Mouse (Mus musculus): ENCODE results near the gene Ptger1. TPM values are rescaled to one million over a fixed set of nuclear protein-coding genes. Genes with fewer than 3 reads are reported as not detected.

Gene Ptger1
- polyA plus RNA-seq, 1 experiment from 2014 or later: 0.27 TPM

- no peaks in the 10 kb centered on the region for H3K9me3 ChIP-seq (replicated peaks; ENCODE audit: control insufficient read depth, low read length)
- H3K4me2 ChIP-seq (ENCODE audit: low read depth, low read length): no peak overlapping the region
- no peak overlapping the region for H3K27ac ChIP-seq (replicated peaks; ENCODE audit: low read depth, low read length)
- 71% methylated on average over 16 of the region's 16 CpGs for whole genome bisulfite sequencing
- ATAC-seq (replicated peaks; ENCODE audit: insufficient number of reproducible peaks, low FRiP score, low TSS enrichment, low read depth): no peak
- H3K27me3 ChIP-seq (ENCODE audit: control insufficient read depth, insufficient read depth, low read length): peaks cover 6% of the 10 kb centered on the region
- no peak overlapping the region for H3K4me3 ChIP-seq (ENCODE audit: low read depth, low read length)
- H3K4me1 ChIP-seq (ENCODE audit: control insufficient read depth, insufficient read depth, low read length): peaks cover 14% of the 10 kb centered on the region
- no peak for DNase-seq (ENCODE audit: low spot score)
- H3K36me3 ChIP-seq (replicated peaks; ENCODE audit: control insufficient read depth, insufficient read depth, low read depth, low read length): no peaks in the 10 kb centered on the region; the same call in none of the 2 replicates
- no peak overlapping the region for H3K9ac ChIP-seq (replicated peaks; ENCODE audit: low read length)
Measured at GRCm38 (mm10) chr8:83669013-83669412, 2.5 kb downstream of the Ptger1 start.

- no peak overlapping the region for H3K4me3 ChIP-seq (ENCODE audit: low read depth, low read length)
- ATAC-seq (replicated peaks; ENCODE audit: insufficient number of reproducible peaks, low FRiP score, low TSS enrichment, low read depth) (no peak), DNase-seq (ENCODE audit: low spot score) (no peak)
- H3K4me1 ChIP-seq (ENCODE audit: control insufficient read depth, insufficient read depth, low read length): peaks cover 2% of the 10 kb centered on the region; the same call in 1 of the 2 replicates
- peaks cover 1% of the 10 kb centered on the region for H3K27me3 ChIP-seq (ENCODE audit: control insufficient read depth, insufficient read depth, low read length)
- no peaks in the 10 kb centered on the region; the same call in none of the 2 replicates for H3K36me3 ChIP-seq (replicated peaks; ENCODE audit: control insufficient read depth, insufficient read depth, low read depth, low read length)
- H3K4me2 ChIP-seq (ENCODE audit: low read depth, low read length): no peak overlapping the region
- no peak overlapping the region for H3K27ac ChIP-seq (replicated peaks; ENCODE audit: low read depth, low read length)
- 47% methylated on average over 5 of the region's 5 CpGs for WGBS
- no peak overlapping the region for H3K9ac ChIP-seq (replicated peaks; ENCODE audit: low read length)
- H3K9me3 ChIP-seq (replicated peaks; ENCODE audit: control insufficient read depth, low read length): no peaks in the 10 kb centered on the region
Measured at GRCm38 (mm10) chr8:83672936-83673335, 6.5 kb downstream of the Ptger1 start.

GRCm38 (mm10) chr8:83674497-83674896 lies 8.0 kb downstream of the Ptger1 start:
- H3K27me3 ChIP-seq (ENCODE audit: control insufficient read depth, insufficient read depth, low read length): no peaks in the 10 kb centered on the region
- no peaks in the 10 kb centered on the region for H3K9me3 ChIP-seq (replicated peaks; ENCODE audit: control insufficient read depth, low read length)
- peaks cover 4% of the 10 kb centered on the region for H3K36me3 ChIP-seq (replicated peaks; ENCODE audit: control insufficient read depth, insufficient read depth, low read depth, low read length)
- H3K4me1 ChIP-seq (ENCODE audit: control insufficient read depth, insufficient read depth, low read length): no peaks in the 10 kb centered on the region
- no peak overlapping the region for H3K4me2 ChIP-seq (ENCODE audit: low read depth, low read length)
- H3K4me3 ChIP-seq (ENCODE audit: low read depth, low read length): no peak overlapping the region
- no peak for DNase-seq (ENCODE audit: low spot score)
- no peak overlapping the region for H3K27ac ChIP-seq (replicated peaks; ENCODE audit: low read depth, low read length)
- no peak for ATAC-seq (replicated peaks; ENCODE audit: insufficient number of reproducible peaks, low FRiP score, low TSS enrichment, low read depth)
- H3K9ac ChIP-seq (replicated peaks; ENCODE audit: low read length): no peak overlapping the region
- WGBS: 89% methylated on average over 5 of the region's 5 CpGs

DNA sequence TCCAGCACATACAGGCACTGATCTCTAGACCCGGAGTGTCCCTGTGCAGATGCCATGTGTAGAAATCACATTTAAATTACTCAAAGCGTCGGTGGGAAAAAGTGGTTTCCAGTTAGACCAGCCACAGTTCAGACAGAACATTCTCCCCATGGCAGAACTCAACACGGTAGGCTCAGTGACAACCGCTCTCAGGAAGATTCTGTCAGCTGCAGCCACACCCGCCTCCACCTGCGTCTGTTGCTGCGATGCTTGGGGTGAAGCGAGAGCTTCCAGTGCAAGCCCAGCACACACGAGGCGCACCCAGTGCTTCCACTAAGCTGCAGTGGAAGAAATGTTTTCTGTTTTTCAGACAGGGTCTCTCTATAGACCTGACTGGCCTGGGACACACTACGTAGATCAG lies 13.4 kb downstream of the Ptger1 start:
- 92% methylated on average over 12 of the region's 12 CpGs for WGBS
- Histone ChIP-seq H3K27ac (replicated peaks; ENCODE audit: low read depth, low read length) (no peak overlapping the region), H3K4me2 (ENCODE audit: low read depth, low read length) (no peak overlapping the region), H3K9ac (replicated peaks; ENCODE audit: low read length) (no peak overlapping the region), H3K4me3 (ENCODE audit: low read depth, low read length) (no peak overlapping the region), H3K9me3 (replicated peaks; ENCODE audit: control insufficient read depth, low read length) (no peaks in the 10 kb centered on the region), H3K4me1 (ENCODE audit: control insufficient read depth, insufficient read depth, low read length) (peaks cover 3% of the 10 kb centered on the region; the same call in 1 of the 2 replicates), H3K36me3 (replicated peaks; ENCODE audit: control insufficient read depth, insufficient read depth, low read depth, low read length) (peaks cover 4% of the 10 kb centered on the region), H3K27me3 (ENCODE audit: control insufficient read depth, insufficient read depth, low read length) (no peaks in the 10 kb centered on the region)
- no peak for ATAC-seq (replicated peaks; ENCODE audit: insufficient number of reproducible peaks, low FRiP score, low TSS enrichment, low read depth)
- no peak for DNase-seq (ENCODE audit: low spot score)

- peaks cover 3% of the 10 kb centered on the region; the same call in 1 of the 2 replicates for H3K4me1 ChIP-seq (ENCODE audit: control insufficient read depth, insufficient read depth, low read length)
- DNase-seq (ENCODE audit: low spot score) (no peak), ATAC-seq (replicated peaks; ENCODE audit: insufficient number of reproducible peaks, low FRiP score, low TSS enrichment, low read depth) (no peak)
- peak overlapping the region; percentile 70 for H3K27ac ChIP-seq (replicated peaks; ENCODE audit: low read depth, low read length)
- peak overlapping the region; percentile 25; the same call in 1 of the 2 replicates for H3K9ac ChIP-seq (replicated peaks; ENCODE audit: low read length)
- no peaks in the 10 kb centered on the region for H3K27me3 ChIP-seq (ENCODE audit: control insufficient read depth, insufficient read depth, low read length)
- peaks cover 4% of the 10 kb centered on the region for H3K36me3 ChIP-seq (replicated peaks; ENCODE audit: control insufficient read depth, insufficient read depth, low read depth, low read length)
- no peak overlapping the region for H3K4me3 ChIP-seq (ENCODE audit: low read depth, low read length)
- 66% methylated on average over 5 of the region's 5 CpGs for WGBS
- no peak overlapping the region; the same call in 1 of the 2 replicates for H3K4me2 ChIP-seq (ENCODE audit: low read depth, low read length)
- no peaks in the 10 kb centered on the region for H3K9me3 ChIP-seq (replicated peaks; ENCODE audit: control insufficient read depth, low read length)
Measured at GRCm38 (mm10) chr8:83680603-83681002, 14.1 kb downstream of the Ptger1 start.

DNA sequence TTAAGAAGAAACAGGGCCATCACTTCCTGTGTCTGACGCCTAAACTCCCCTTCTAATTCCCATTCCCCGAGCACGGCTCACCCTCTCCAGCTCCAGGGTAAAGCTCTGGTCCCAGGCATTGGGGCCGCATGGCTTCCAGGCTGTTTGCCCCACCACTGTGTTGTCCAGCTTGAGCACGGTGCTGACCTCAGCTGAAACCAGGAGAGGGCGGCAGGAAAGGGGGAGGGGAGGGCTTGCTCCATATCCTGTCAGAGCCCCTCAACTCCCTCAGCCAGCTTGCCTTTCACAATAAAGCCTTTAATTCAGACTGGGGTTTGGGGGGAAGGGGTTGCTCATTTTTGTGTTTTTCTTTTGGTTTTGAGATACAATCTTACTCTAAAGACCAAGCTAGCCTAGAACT lies 14.6 kb downstream of the Ptger1 start:
- peaks cover 3% of the 10 kb centered on the region; the same call in 1 of the 2 replicates for H3K4me1 ChIP-seq (ENCODE audit: control insufficient read depth, insufficient read depth, low read length)
- peak overlapping the region; percentile 25; the same call in 1 of the 2 replicates for H3K9ac ChIP-seq (replicated peaks; ENCODE audit: low read length)
- H3K36me3 ChIP-seq (replicated peaks; ENCODE audit: control insufficient read depth, insufficient read depth, low read depth, low read length): peaks cover 4% of the 10 kb centered on the region
- WGBS: 7% methylated on average over 6 of the region's 6 CpGs
- peak overlapping the region; percentile 70 for H3K27ac ChIP-seq (replicated peaks; ENCODE audit: low read depth, low read length)
- ATAC-seq (replicated peaks; ENCODE audit: insufficient number of reproducible peaks, low FRiP score, low TSS enrichment, low read depth) (peak; percentile 66; the same call in 1 of the 2 replicates), DNase-seq (ENCODE audit: low spot score) (peak; percentile 55)
- no peak overlapping the region for H3K4me3 ChIP-seq (ENCODE audit: low read depth, low read length)
- H3K27me3 ChIP-seq (ENCODE audit: control insufficient read depth, insufficient read depth, low read length): no peaks in the 10 kb centered on the region
- no peaks in the 10 kb centered on the region for H3K9me3 ChIP-seq (replicated peaks; ENCODE audit: control insufficient read depth, low read length)
- H3K4me2 ChIP-seq (ENCODE audit: low read depth, low read length): no peak overlapping the region; the same call in 1 of the 2 replicates

DNA sequence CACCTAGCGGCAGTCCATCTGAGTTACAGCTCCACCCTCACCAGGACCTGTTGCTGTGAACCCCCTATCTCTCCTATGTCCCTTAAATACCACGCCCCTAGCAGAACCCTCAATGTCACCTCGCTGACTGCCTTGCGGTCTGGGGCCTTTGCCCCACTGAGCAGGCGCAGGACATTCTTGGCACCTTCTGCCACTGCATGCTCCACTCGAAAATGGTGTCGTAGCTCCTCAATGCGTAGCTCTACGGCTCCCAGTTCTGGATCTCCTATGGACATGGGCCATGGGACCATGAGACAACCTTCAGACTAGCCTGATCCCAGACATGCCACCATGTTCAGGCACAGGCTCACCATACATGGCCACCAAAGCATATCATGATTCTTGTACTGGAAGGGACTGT lies 18.0 kb downstream of the Ptger1 start:
- no peaks in the 10 kb centered on the region; the same call in 1 of the 2 replicates for H3K36me3 ChIP-seq (replicated peaks; ENCODE audit: control insufficient read depth, insufficient read depth, low read depth, low read length)
- H3K27me3 ChIP-seq (ENCODE audit: control insufficient read depth, insufficient read depth, low read length): no peaks in the 10 kb centered on the region
- no peak overlapping the region for H3K9ac ChIP-seq (replicated peaks; ENCODE audit: low read length)
- no peaks in the 10 kb centered on the region for H3K9me3 ChIP-seq (replicated peaks; ENCODE audit: control insufficient read depth, low read length)
- 92% methylated on average over 9 of the region's 9 CpGs for WGBS
- H3K27ac ChIP-seq (replicated peaks; ENCODE audit: low read depth, low read length): no peak overlapping the region
- peaks cover 3% of the 10 kb centered on the region; the same call in 1 of the 2 replicates for H3K4me1 ChIP-seq (ENCODE audit: control insufficient read depth, insufficient read depth, low read length)
- ATAC-seq (replicated peaks; ENCODE audit: insufficient number of reproducible peaks, low FRiP score, low TSS enrichment, low read depth) (no peak), DNase-seq (ENCODE audit: low spot score) (no peak)
- no peak overlapping the region for H3K4me2 ChIP-seq (ENCODE audit: low read depth, low read length)
- no peak overlapping the region for H3K4me3 ChIP-seq (ENCODE audit: low read depth, low read length)

GRCm38 (mm10) chr8:83689264-83689663 lies 22.8 kb downstream of the Ptger1 start:
- ATAC-seq (replicated peaks; ENCODE audit: insufficient number of reproducible peaks, low FRiP score, low TSS enrichment, low read depth) (no peak), DNase-seq (ENCODE audit: low spot score) (no peak)
- Histone ChIP-seq H3K4me3 (ENCODE audit: low read depth, low read length) (no peak overlapping the region), H3K4me2 (ENCODE audit: low read depth, low read length) (no peak overlapping the region), H3K27me3 (ENCODE audit: control insufficient read depth, insufficient read depth, low read length) (no peaks in the 10 kb centered on the region), H3K4me1 (ENCODE audit: control insufficient read depth, insufficient read depth, low read length) (no peaks in the 10 kb centered on the region; the same call in 1 of the 2 replicates), H3K36me3 (replicated peaks; ENCODE audit: control insufficient read depth, insufficient read depth, low read depth, low read length) (peaks cover 2% of the 10 kb centered on the region; the same call in 1 of the 2 replicates), H3K9ac (replicated peaks; ENCODE audit: low read length) (no peak overlapping the region), H3K9me3 (replicated peaks; ENCODE audit: control insufficient read depth, low read length) (no peaks in the 10 kb centered on the region), H3K27ac (replicated peaks; ENCODE audit: low read depth, low read length) (no peak overlapping the region)
- WGBS: 85% methylated on average over 6 of the region's 6 CpGs

Data from embryonic facial prominence, embryonic 11.5 days (tissue).